Mouse (Mus musculus) spleen, postnatal 36 days (tissue): ENCODE measurements around the gene Zbbx.

Experiments
- DNase-seq, 2 experiments: peaks; one replicate each; pipeline ENCODE4 v3.0.0; 2022; ENCODE audit warnings: low spot score in 2 of 2, mixed read lengths in 1 of 2

The Zbbx gene

DNA sequence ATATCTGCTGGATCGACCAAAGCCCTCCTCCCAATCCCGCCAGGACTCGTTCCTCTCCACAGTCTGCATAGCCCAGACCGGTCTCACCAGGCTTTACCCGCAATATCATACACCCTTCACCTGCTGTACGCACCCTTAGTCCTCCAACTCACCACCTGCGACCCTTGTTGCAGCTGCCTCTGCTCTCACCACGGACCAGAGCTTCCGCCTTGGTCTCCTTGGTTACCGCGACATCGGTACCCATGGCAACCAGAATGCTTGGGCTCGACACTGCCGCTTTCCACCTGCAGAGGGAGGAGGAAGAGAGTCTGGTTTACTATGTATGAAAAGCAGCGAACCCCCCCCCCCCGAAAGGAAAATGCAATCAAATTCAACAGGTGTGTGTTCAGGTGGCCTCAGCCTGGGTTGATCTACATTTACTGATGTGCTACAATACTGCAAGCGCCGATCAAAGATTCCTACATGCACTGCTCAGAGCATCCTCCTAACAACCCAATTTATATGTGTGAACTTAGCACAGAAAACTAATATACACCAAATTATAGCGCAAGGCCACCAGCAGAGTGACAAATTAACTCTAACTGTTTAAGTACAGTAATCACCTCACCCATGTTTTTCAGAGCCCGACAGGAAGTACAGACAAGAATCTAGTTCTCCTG is at the start of gene Zbbx:
TSS of gene Zbbx (minus strand) at position 197 of the 659 bp plus-strand sequence.
- peak; percentile 22 to 25 for DNase-seq

DNA sequence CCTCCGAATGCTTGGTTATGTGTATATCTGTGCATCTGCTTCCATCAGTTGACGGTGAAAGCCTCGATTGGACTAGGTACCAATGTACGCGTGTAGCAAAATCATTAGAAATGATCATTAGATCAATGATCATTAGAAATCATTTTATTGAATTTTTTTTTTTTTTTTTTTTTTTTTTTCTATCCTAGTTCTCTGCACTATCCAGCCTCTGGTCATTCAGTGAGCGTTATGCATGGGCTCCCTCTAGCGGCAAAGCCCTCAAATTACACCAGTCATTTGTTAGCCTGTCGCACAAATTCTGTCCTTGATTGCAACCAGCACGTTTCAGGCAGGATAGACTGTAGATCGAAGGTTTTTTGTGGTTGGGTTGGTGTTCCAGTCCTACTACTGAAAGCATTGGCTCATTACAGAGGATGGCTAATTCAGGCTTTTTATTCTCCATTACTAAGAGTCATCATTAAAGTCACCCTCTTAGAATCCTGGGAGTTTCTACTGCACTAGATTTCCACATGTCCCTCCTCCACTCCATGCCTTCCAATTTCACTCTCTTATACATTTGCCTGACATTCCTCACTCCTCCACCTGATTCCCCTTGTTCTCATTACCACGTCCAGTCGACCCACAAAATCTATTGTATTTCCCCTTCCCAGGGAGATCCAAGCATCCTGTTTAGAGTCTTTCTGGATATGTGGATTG is 38.1 kb upstream of the Zbbx start:
- peak; percentile 4 to 16 for DNase-seq

- no peak for DNase-seq
These were observed 17.8 kb upstream of the Zbbx start for GRCm38 (mm10) chr3:75182606-75183005.

DNA sequence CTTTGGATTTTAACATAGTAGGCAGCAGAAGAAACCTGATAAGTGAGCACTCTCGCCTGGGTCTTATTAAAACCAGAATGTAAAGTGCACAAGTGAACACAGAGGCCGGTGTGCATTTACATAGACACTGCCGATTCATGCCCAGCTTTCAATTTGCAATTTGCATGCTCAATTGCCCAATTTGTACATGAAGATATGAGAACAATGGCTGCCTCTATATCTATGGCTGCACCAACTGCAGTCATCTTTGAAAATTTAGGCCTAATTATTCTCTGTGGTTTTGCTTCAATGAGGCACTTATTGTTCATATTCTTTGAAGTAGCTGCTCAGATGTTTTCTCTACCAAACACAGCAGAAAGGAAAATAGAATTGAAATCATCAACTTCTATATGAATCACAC is 23.0 kb downstream of the Zbbx start:
- DNase-seq = no peak

DNA sequence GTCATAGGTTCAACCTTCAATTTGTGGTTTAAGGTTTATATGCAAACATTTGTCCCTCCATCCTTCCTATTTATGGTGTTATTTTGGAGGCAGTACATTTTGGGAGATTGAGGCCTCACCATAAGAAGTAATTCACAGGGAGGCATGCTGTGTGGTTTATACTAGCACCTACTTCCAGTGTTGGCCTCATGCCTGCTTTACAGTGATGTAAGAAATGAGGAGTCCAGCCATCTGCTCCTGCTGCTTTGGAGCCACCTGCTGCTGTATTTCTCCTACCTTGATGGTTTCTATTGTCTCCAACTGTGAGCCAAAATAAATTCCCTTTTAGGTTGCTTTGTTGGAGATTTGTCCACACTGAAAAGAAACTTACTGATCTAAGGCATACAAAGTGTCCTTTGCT is 60.0 kb downstream of the Zbbx start:
- DNase-seq = no peak

- no peak for DNase-seq
These were observed 79.1 kb downstream of the Zbbx start for GRCm38 (mm10) chr3:75085762-75086161.

DNA sequence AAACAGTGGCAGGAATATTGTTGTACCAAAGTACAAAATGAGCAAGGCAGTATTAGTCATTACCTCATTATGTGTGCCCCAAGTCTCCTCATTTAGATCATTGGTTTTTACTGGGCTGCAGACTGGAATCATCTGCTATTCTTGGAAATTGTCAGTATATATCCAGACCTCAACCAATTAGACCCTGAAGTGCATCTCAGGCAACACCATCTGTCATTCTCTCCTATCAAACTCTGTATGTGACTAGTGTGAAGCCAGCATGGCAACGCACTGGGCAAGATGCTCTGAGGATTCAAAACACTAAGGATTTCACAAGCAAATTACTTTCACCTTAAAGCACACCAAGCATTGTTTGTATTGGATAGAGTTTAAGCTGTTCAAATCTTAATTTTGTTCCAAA is 85.9 kb downstream of the Zbbx start:
- no peak for DNase-seq

DNA sequence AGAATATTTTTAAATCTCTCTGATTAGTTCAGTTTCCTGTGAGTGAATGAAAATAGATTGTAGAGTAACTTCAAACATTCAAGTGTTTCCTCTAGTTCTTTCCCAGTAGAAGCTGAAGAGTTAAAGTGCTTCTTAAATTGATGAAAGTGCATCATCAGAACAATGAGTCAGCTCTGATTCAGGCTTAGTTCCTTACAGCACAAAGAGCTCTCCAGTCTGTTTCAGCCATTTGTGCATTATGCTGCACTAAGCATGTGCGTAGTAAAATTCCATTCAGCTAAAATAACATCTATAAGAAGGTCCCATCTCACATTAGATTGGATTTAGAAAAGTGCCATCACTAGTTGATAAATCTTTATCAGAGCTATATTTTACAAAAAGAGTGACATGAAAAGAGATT is 155.1 kb downstream of the Zbbx start:
- DNase-seq = no peak
